Mouse (Mus musculus): ENCODE data around the gene Nr2c1. TPM values are rescaled to one million over a fixed set of nuclear protein-coding genes. Genes with fewer than 3 reads are reported as not detected.

Nr2c1 gene
- total RNA-seq, 2 experiments from 2014 or later: 7.3 to 8.6 TPM

DNA sequence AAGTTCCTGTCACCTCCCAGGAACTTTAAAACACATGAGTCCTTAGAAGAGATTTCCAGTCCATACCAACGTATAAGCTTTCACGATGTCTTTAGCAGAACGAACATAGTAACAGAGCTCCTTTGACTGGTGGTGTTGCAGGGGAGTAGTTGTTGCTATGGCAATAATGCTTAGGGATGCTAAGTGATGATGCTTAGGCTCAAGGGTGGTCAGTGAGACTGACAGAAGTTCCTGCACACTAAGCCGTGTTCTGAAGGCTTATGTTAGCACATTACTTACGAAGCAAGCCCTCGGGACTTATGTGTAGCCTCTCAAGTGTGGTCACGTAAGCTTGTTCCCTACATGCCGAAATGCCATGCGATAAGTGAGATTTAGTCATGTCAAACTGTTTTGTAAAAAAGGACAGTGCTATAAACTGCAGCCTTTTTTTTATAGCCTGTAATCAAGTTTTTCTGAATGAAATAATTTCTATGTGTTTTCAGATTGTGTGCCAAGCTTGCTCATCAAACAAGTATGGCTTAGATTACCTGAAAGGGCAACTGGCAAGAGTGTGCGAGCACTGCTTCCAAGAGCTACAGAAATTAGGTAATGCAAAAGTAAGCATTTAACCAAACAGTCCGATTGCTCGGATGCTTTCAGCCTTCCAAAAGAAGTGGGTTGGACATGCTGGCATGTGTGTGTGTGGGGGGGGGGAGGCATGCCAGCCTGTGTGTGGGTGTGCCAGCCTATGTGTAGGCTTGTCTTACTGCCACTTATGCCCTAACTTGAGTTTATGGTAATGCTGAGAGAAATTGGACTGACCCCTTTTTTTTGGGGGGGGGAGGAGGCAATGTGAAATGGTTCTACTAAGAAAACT lies 13.1 kb upstream of the Nr2c1 start:
- intact Hi-C loops (cut with DNase I): no loop called here
- no peak for DNase-seq (ENCODE audit: low spot score in 2 of 2)

DNA sequence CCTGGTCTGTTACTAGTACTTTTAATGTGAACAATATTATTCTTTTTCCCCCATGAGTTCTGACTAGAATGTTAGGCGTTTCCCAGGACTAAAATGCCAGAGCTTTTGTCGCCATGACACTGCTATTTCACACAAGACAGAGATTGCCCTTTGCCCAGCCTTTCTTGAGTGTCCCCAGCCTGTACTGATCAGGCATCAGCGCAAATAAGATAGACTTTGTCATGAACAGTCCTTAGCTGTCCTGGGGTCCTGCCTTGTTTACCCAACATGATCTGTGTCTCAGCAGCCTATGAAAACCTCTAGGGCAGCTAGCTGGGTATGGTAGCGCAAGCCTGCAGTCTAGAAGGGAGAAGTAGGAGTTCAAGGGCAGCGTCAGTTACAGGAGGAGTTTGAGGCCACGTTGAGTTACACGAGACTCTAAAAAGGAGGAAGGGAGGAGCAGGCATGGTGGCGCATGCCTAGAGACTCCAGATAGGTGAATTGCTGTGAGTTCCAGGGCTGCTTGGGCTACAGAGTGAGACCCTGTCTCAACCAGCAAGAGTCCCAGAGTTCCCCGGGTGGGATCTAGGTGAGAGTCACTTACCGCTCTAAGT lies 8.8 kb upstream of the Nr2c1 start:
- intact Hi-C loops (cut with DNase I): no loop called here
- no peak for DNase-seq (ENCODE audit: low spot score in 2 of 2)

DNA sequence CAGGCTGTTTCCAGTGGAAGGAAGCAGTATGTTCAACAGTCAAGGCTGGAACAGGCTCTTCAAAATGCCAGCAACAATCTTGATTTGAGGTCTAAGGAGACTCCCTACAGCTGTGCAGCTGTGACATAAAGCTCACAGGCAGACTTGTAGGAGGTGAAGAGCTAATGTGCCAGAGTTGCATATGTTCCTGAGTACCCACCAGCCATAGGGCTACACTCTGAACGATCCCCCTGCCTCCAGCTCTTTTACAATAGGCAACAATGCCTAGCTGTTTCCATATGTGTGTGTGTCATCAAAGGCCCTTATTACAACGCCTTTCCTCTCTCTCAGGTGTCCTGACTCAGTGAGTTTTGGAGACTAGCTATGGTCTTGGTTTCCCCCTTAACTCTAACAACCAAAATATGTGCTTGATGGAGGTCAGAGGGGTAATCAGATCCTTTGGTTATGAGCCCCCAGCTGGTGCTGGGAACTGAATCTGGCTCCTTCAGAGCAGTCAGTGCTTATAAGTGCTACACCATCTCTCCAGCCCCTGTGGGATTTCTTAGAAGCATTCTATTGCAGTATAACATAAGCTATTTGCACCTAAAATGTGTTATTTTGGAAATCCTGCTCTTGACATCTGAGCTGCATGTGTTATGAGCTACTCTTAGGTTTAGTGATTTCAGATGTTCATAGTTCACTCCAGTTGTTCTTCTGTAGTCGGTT lies 7.4 kb upstream of the Nr2c1 start:
- intact Hi-C loops (cut with DNase I): loop anchor here (10.0 kb wide), 1 partner anchor 256 kb away; no protein-coding TSS in a partner anchor
- DNase-seq (ENCODE audit: low spot score in 2 of 2): no peak

DNA sequence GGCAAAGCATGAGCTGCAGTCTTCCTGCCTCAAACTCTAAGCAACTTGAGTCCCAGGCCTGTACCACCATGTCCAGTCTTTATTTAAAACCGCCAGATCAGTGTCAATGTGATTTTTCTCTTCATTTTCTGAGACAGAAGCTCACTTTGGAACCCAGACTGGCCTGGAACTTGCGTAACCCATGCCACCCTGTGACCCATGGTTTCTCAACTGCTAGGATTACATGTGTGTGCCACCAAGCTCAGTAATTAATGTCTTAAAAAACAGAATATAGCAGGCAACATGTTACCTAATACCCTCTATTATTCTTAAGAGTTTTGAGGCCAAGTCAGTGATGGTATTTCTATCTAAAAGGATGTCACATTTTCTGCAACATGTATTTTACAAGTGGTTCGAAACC lies 5.4 kb upstream of the Nr2c1 start:
- no peak for DNase-seq (ENCODE audit: low spot score in 2 of 2)
- intact Hi-C loops (cut with DNase I): loop anchor here (10.0 kb wide), 1 partner anchor 258 kb away; no protein-coding TSS in a partner anchor

- intact Hi-C loops (cut with DNase I): loop anchor here (10.0 kb wide), 1 partner anchor 260 kb away; no protein-coding TSS in a partner anchor
- no peak for DNase-seq (ENCODE audit: low spot score in 2 of 2)
Observed at GRCm38 (mm10) chr10:94144581-94144980, 3.2 kb upstream of the Nr2c1 start.

DNA sequence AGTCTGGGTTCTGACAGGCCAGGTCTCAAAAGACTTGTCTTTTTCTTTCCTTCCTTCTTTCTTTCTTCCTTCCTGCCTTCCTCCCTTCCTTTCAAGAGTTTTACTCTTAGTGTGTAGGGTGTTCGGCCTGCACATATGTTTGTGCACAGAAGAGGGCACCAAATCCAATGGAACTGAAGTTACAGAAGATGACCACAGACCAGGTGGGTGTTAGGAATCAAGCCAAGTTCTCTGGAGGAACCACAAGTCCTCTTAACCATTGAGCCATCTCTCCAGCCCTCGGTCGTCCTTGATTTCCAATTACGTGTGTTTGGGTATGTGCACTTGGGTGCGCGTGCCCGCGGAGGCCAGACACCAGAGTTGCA lies 450 bp upstream of the Nr2c1 start:
- intact Hi-C loops (cut with DNase I): loop anchor here (1.0 to 10.0 kb wide), 2 partner anchors 51 to 263 kb away; partner anchors contain the start of gene Ndufa12
- no peak for DNase-seq (ENCODE audit: low spot score in 2 of 2)

GRCm38 (mm10) chr10:94151488-94151887 lies 3.7 kb downstream of the Nr2c1 start:
- DNase-seq (ENCODE audit: low spot score in 2 of 2): no peak
- intact Hi-C loops (cut with DNase I): no loop called here

DNA sequence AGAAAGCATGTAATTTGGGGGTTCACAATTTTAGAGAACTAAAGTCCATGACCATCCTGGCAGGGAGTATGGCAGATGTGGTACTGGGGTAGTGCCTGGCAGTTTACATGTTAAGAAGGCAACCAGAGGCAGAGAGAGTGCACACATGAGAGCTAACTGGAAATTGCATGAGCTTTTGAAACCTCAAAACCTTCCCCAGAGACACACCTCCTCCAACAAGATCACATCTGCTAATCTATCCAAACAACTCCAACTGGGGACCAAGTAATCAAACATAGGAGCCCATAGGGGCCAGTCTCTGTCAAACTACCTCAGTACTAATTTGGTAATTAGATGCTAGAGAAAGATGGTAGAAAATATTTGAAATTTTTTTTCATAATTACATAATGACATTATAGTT lies 6.0 kb downstream of the Nr2c1 start:
- intact Hi-C loops (cut with DNase I): no loop called here
- DNase-seq (ENCODE audit: low spot score in 2 of 2): no peak

GRCm38 (mm10) chr10:94158962-94159361 lies 11.1 kb downstream of the Nr2c1 start:
- intact Hi-C loops (cut with DNase I): no loop called here
- no peak for DNase-seq (ENCODE audit: low spot score in 2 of 2)

GRCm38 (mm10) chr10:94159406-94159805 lies 11.6 kb downstream of the Nr2c1 start:
- intact Hi-C loops (cut with DNase I): no loop called here
- no peak for DNase-seq (ENCODE audit: low spot score in 2 of 2)

- intact Hi-C loops (cut with DNase I): no loop called here
Observed at GRCm38 (mm10) chr10:94161051-94161765, 13.4 kb downstream of the Nr2c1 start.

DNA sequence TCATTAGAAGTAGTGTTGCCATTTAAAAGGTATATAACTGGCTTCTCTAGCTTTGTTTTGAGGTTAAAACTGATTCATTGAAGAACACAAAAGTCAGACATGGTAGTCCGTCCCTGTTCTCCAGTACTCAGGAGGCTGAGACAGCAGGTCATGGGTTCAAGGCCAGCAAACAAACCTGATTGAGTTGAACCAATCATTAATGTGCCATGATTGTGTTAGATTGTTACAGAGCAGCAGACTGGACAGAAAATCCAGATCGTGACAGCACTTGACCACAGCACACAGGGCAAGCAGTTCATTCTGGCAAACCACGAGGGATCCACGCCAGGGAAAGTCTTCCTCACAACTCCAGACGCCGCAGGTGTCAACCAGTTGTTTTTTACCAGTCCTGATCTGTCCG lies 14.2 kb downstream of the Nr2c1 start:
- no peak for DNase-seq (ENCODE audit: low spot score in 2 of 2)
- intact Hi-C loops (cut with DNase I): no loop called here

More at GRCm38 (mm10) chr10:94161051-94161765, 13.4 kb downstream of the Nr2c1 start:
- no peak for DNase-seq (ENCODE audit: low spot score in 2 of 2)

GRCm38 (mm10) chr10:94164104-94164845 lies 16.5 kb downstream of the Nr2c1 start:
- intact Hi-C loops (cut with DNase I): no loop called here
- DNase-seq (ENCODE audit: low spot score in 2 of 2): no peak

GRCm38 (mm10) chr10:94165426-94165825 lies 17.6 kb downstream of the Nr2c1 start:
- intact Hi-C loops (cut with DNase I): no loop called here

DNA sequence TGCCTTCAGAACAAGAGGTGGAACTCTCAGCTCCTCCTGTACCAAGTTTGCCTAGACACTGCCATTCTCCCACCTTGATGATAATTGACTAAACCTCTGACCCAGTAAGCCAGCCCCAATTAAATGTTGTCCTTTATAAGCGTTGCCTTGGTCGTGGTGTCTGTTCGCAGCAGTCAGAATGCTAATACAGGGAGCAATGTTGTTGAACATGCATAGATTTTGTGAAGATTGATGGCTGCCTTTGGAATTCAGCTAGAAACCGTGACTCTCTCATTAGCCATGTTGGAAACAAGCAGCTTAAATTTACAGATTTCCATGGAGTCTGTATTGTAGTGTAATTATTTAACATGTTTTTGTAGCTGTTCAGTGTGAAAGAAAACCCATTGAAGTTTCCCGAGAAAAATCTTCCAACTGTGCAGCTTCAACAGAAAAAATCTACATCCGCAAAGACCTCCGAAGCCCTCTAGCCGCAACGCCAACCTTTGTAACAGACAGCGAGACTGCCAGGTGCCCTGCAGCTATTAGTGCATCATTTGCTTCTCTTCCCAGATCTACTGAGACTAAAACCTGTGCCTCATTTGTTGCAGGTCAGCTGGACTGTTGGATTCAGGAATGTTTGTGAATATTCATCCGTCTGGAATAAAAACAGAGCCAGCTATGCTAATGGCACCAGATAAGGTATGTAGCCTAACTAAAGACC lies 19.4 kb downstream of the Nr2c1 start:
- no peak for DNase-seq (ENCODE audit: low spot score in 2 of 2)
- intact Hi-C loops (cut with DNase I): no loop called here

More at GRCm38 (mm10) chr10:94165426-94165825, 17.6 kb downstream of the Nr2c1 start:
- DNase-seq (ENCODE audit: low spot score in 2 of 2): no peak

GRCm38 (mm10) chr10:94171440-94172130 lies 23.8 kb downstream of the Nr2c1 start:
- intact Hi-C loops (cut with DNase I): no loop called here
- no peak for DNase-seq (ENCODE audit: low spot score in 2 of 2)

- intact Hi-C loops (cut with DNase I): no loop called here
- DNase-seq (ENCODE audit: low spot score in 2 of 2): no peak
Observed at GRCm38 (mm10) chr10:94172137-94172536, 24.3 kb downstream of the Nr2c1 start.

DNA sequence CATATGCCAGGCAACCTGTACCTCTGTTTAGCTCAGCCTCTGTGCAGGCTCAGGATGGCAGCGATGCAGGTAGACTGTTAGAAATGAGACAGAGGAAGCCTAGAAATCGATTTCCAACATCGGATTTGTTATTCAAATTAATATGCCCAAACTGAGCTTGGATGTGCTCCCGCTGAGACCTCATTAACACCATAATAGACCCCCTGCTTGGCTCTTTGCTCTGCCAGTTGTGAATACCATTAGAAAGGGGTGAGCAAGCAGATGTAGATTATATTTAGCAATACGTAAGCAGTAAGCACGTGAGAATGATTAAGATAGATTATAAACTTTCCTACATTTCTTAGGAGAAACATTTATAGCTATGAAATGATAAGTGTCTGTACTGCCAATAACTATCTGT lies 24.9 kb downstream of the Nr2c1 start:
- DNase-seq (ENCODE audit: low spot score in 2 of 2): no peak
- intact Hi-C loops (cut with DNase I): no loop called here
